Mouse (Mus musculus) heart, embryonic 10.5 days (tissue): ENCODE data around the gene Golga7b. TPM values are rescaled to one million over a fixed set of nuclear protein-coding genes. Genes with fewer than 3 reads are reported as not detected.

Experiments used
- DNase-seq: peaks from one replicate; pipeline ENCODE4 v3.0.0-alpha.2; 2017; ENCODE audit warnings: low spot score
- H3K27ac ChIP-seq: fragments of 300-500 bp; sonication (generic); 2 replicates; pipeline ENCODE4 v1.5.1; 2016; ENCODE audit warnings: mild to moderate bottlenecking
- H3K27me3 ChIP-seq: fragments of 300-500 bp; sonication (generic); 2 replicates; pipeline ENCODE4 v1.6.1; 2016; ENCODE audit warnings: mild to moderate bottlenecking; ENCODE audit not compliant: poor library complexity, insufficient read depth, severe bottlenecking
- H3K36me3 ChIP-seq: fragments of 300-500 bp; sonication (generic); 2 replicates; pipeline ENCODE4 v1.6.1; 2016; ENCODE audit warnings: mild to moderate bottlenecking, moderate library complexity
- H3K4me1 ChIP-seq: fragments of 300-500 bp; sonication (generic); 2 replicates; pipeline ENCODE4 v1.6.1; 2016; ENCODE audit warnings: mild to moderate bottlenecking
- H3K4me3 ChIP-seq: fragments of 300-500 bp; sonication (generic); 2 replicates; pipeline ENCODE4 v1.5.1; 2016; ENCODE audit warnings: mild to moderate bottlenecking, moderate library complexity
- H3K9me3 ChIP-seq: fragments of 300-500 bp; sonication (generic); 2 replicates; pipeline ENCODE4 v1.6.1; 2016; ENCODE audit warnings: mild to moderate bottlenecking, moderate library complexity
- WGBS: fragments of 180-500 bp; shearing (Covaris S2); methylation state at CpG from one replicate; pipeline ENCODE4 v1.1.7; 2016; 5-methylcytosine and 5-hydroxymethylcytosine counted together
- polyA plus RNA-seq: library from polyadenylated mRNA; unstranded; fragments of >200 nt; fragmentation: Nextera tagmentation; extraction: Ambion mirVana; gene quantifications from 2 replicates; pipeline ENCODE4 v1.2.1, GENCODE M21; 2016

Golga7b gene
- polyA plus RNA-seq, 1 experiment from 2014 or later: 0.06 TPM

- H3K4me3 ChIP-seq: no peak overlapping the region
- no peaks in the 10 kb centered on the region for H3K4me1 ChIP-seq
- H3K27ac ChIP-seq: no peak overlapping the region
- no peak for DNase-seq
- peaks cover 21% of the 10 kb centered on the region; the same call in 1 of the 2 replicates for H3K27me3 ChIP-seq
- no peaks in the 10 kb centered on the region for H3K36me3 ChIP-seq
- WGBS: 80% methylated on average over 17 of the region's 17 CpGs
- H3K9me3 ChIP-seq: no peaks in the 10 kb centered on the region
Observed at GRCm38 (mm10) chr19:42229499-42230287, 17.7 kb upstream of the Golga7b start.

DNA sequence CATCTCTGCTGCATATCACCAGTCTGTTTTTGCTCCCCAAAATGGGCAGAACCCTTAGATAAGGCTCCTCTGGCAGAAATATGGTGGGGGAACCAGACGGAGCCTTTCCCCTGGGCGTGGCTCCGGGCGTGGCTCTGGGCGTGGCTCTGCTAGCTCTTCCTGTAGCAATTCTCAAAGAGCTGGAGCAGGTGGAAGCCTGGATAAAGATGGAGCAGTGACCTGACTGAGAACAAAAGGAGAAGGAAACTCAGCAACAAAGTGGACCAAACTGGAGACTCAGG lies 17.1 kb upstream of the Golga7b start:
- Histone ChIP-seq H3K9me3 (no peaks in the 10 kb centered on the region), H3K4me1 (no peaks in the 10 kb centered on the region), H3K27ac (no peak overlapping the region), H3K27me3 (peaks cover 16% of the 10 kb centered on the region; the same call in 1 of the 2 replicates), H3K4me3 (no peak overlapping the region), H3K36me3 (no peaks in the 10 kb centered on the region)
- no peak for DNase-seq
- WGBS: 56% methylated on average over 5 of the region's 5 CpGs

- Histone ChIP-seq H3K36me3 (no peaks in the 10 kb centered on the region), H3K4me1 (no peaks in the 10 kb centered on the region), H3K9me3 (no peaks in the 10 kb centered on the region), H3K4me3 (no peak overlapping the region), H3K27ac (no peak overlapping the region), H3K27me3 (peaks cover 13% of the 10 kb centered on the region; the same call in 1 of the 2 replicates)
- no peak for DNase-seq
- 90% methylated on average over 13 of the region's 13 CpGs for WGBS
Observed at GRCm38 (mm10) chr19:42230986-42231385, 16.4 kb upstream of the Golga7b start.

DNA sequence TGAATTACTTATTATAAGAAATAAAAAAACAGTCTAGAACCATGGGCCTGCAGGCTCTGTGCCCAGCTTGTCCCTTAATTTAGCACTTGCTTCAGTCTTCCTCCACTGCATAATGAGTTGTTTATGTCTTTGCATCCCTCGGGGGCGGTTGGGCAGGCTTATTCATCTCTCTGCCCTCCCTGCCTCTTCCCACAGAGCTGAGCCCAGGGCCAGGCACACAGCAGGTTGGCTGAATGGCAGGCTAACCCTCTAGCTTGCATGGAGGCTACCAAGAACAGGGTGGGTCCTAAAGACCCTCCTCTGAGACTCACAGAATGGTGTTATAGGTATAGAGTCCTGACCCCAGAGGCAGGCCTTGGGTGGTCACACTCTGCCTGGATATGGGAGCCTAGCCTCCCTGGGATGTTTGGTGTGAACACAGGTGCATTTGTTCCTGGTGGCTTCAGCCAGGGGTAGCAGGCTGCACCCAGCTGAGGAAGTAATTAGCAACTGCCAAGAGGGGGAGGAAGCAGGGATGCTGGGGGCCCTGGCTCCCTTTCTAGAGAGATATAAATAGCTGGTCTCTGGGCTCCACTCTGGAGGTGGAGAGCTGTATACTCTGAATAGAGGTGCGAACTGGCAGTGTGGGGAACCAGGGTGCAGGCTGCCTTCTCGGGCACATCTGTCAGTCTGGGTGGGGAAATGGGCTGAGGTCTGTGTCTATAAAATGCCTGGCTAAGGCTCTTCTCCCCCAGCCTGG lies 9.6 kb upstream of the Golga7b start:
- 18% methylated on average over 4 of the region's 4 CpGs for WGBS
- peak overlapping the region; percentile 31 for H3K4me3 ChIP-seq
- no peak for DNase-seq
- no peaks in the 10 kb centered on the region for H3K36me3 ChIP-seq
- H3K27ac ChIP-seq: peak overlapping the region; percentile 68
- H3K4me1 ChIP-seq: peaks cover 30% of the 10 kb centered on the region
- H3K9me3 ChIP-seq: no peaks in the 10 kb centered on the region
- no peaks in the 10 kb centered on the region for H3K27me3 ChIP-seq

- peak overlapping the region; percentile 68 for H3K27ac ChIP-seq
- no peaks in the 10 kb centered on the region for H3K27me3 ChIP-seq
- no peak for DNase-seq
- H3K4me3 ChIP-seq: peak overlapping the region; percentile 31
- no peaks in the 10 kb centered on the region for H3K9me3 ChIP-seq
- no peaks in the 10 kb centered on the region for H3K36me3 ChIP-seq
- peaks cover 30% of the 10 kb centered on the region for H3K4me1 ChIP-seq
- WGBS: 39% methylated on average over 7 of the region's 7 CpGs
Observed at GRCm38 (mm10) chr19:42238341-42238715, 9.0 kb upstream of the Golga7b start.

- H3K27ac ChIP-seq: no peak overlapping the region
- H3K4me1 ChIP-seq: peaks cover 30% of the 10 kb centered on the region
- WGBS: 42% methylated on average over 8 of the region's 8 CpGs
- 0 out of 2 replicates have a peak, but pooled peaks cover 4% of the 10 kb centered on the region for H3K27me3 ChIP-seq
- H3K4me3 ChIP-seq: no peak overlapping the region
- H3K9me3 ChIP-seq: no peaks in the 10 kb centered on the region
- DNase-seq: no peak
- H3K36me3 ChIP-seq: no peaks in the 10 kb centered on the region
Observed at GRCm38 (mm10) chr19:42240881-42241280, 6.5 kb upstream of the Golga7b start.

GRCm38 (mm10) chr19:42243401-42243800 lies 4.0 kb upstream of the Golga7b start:
- no peak overlapping the region for H3K4me3 ChIP-seq
- peaks cover 18% of the 10 kb centered on the region; the same call in 1 of the 2 replicates for H3K27me3 ChIP-seq
- H3K9me3 ChIP-seq: no peaks in the 10 kb centered on the region
- peaks cover 29% of the 10 kb centered on the region for H3K4me1 ChIP-seq
- DNase-seq: no peak
- H3K36me3 ChIP-seq: no peaks in the 10 kb centered on the region
- no peak overlapping the region for H3K27ac ChIP-seq
- WGBS: 70% methylated on average over 3 of the region's 3 CpGs

GRCm38 (mm10) chr19:42246626-42247025 lies 748 bp upstream of the Golga7b start:
- Histone ChIP-seq H3K4me1 (peaks cover 17% of the 10 kb centered on the region), H3K9me3 (no peaks in the 10 kb centered on the region), H3K4me3 (no peak overlapping the region), H3K36me3 (no peaks in the 10 kb centered on the region), H3K27me3 (peaks cover 18% of the 10 kb centered on the region; the same call in 1 of the 2 replicates), H3K27ac (no peak overlapping the region)
- WGBS: 51% methylated on average over 5 of the region's 5 CpGs
- no peak for DNase-seq

GRCm38 (mm10) chr19:42249976-42250914 lies 2.9 kb downstream of the Golga7b start:
- Histone ChIP-seq H3K9me3 (no peaks in the 10 kb centered on the region), H3K4me1 (peaks cover 10% of the 10 kb centered on the region), H3K36me3 (no peaks in the 10 kb centered on the region), H3K27ac (no peak overlapping the region), H3K27me3 (peaks cover 40% of the 10 kb centered on the region), H3K4me3 (no peak overlapping the region)
- DNase-seq: no peak
- WGBS: 64% methylated on average over 11 of the region's 11 CpGs

DNA sequence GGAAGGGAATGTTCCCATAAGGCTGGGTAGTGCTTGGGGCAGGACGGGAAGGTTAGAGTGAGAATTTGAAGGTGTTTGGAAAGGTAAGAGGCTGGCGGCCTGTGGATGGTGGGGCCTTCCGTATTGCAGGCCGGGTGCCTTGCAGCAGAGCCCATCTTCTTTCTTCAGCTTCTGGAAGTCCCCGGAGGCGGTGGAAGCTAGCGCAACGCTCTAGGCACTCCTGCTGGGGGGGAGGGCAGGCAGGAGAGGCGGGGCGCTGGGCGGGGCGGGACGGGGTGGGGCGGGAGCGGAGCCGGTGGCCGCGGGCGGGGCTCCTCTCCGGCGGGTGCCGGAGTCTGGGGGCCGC lies 8.0 kb downstream of the Golga7b start:
- peaks cover 11% of the 10 kb centered on the region for H3K4me1 ChIP-seq
- peak overlapping the region; percentile 58 for H3K4me3 ChIP-seq
- 1% methylated on average over 23 of the region's 23 CpGs for WGBS
- H3K36me3 ChIP-seq: no peaks in the 10 kb centered on the region
- no peak overlapping the region for H3K27ac ChIP-seq
- H3K27me3 ChIP-seq: peaks cover 52% of the 10 kb centered on the region
- no peak for DNase-seq
- no peaks in the 10 kb centered on the region for H3K9me3 ChIP-seq

GRCm38 (mm10) chr19:42255784-42256610 lies 8.6 kb downstream of the Golga7b start:
- peak; percentile 96 for DNase-seq
- peaks cover 11% of the 10 kb centered on the region for H3K4me1 ChIP-seq
- no peaks in the 10 kb centered on the region for H3K36me3 ChIP-seq
- H3K9me3 ChIP-seq: no peaks in the 10 kb centered on the region
- 3% methylated on average over 35 of the region's 42 CpGs for WGBS
- H3K4me3 ChIP-seq: peak overlapping the region; percentile 58
- H3K27ac ChIP-seq: no peak overlapping the region
- peaks cover 52% of the 10 kb centered on the region for H3K27me3 ChIP-seq

DNA sequence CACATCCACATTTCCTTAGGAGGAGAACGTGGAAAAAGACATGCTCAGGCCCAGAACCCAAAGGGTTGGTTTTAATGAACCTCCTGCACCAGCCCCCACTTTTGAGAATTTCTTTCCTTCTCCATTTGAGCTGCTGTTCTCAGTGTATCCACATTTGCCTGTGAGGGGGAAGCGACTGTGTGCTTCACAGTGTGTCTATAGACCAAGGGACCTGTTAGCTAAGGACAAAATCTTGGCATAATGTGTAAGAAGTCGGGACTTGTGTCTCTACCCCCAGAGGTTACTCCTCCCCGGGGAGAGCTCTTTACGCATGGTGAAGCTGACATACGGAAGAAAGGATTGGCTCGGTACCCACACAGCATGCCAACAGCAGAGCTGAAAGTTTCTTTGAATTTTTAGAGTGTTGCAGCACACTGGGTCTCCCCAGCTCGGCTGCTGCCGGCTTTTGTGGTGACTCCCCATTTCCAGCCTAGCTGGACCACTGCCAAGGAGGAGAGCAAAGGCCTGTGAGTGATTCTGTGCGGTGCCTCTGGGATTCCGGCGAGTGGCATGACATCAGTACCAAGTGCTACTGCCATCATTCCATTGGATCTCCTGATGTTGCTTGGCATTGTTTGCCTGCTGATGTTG lies 9.4 kb downstream of the Golga7b start:
- H3K4me1 ChIP-seq: peaks cover 11% of the 10 kb centered on the region
- no peaks in the 10 kb centered on the region for H3K9me3 ChIP-seq
- H3K27ac ChIP-seq: no peak overlapping the region
- no peaks in the 10 kb centered on the region for H3K36me3 ChIP-seq
- peaks cover 52% of the 10 kb centered on the region for H3K27me3 ChIP-seq
- DNase-seq: no peak
- 80% methylated on average over 12 of the region's 12 CpGs for WGBS
- H3K4me3 ChIP-seq: no peak overlapping the region
